Mouse (Mus musculus) spleen, adult 2 months (tissue): ENCODE data around the gene Fgfr2. TPM values are rescaled to one million over a fixed set of nuclear protein-coding genes. Genes with fewer than 3 reads are reported as not detected.

Experiments used
- DNase-seq, 2 experiments: peaks; one replicate each; pipeline versions ENCODE4 v3.0.0 to v3.0.0-alpha.2; 2012 to 2021; ENCODE audit warnings: low spot score in 2 of 2, low read depth in 1 of 2
- H3K27ac ChIP-seq: fragments of 200-500 bp; 2 replicates; pipeline ENCODE4 v1.5.1; 2012; ENCODE audit warnings: low read length, inconsistent platforms; ENCODE audit not compliant: insufficient read depth
- H3K27me3 ChIP-seq: fragments of 200-500 bp; 2 replicates; pipeline ENCODE4 v1.6.1; 2012; ENCODE audit warnings: mild to moderate bottlenecking, moderate library complexity, low read length, inconsistent platforms; ENCODE audit not compliant: control insufficient read depth, insufficient read depth
- H3K36me3 ChIP-seq: fragments of 200-500 bp; 2 replicates; pipeline ENCODE4 v1.6.1; 2012; ENCODE audit warnings: mild to moderate bottlenecking, low read length, inconsistent platforms; ENCODE audit not compliant: control insufficient read depth, insufficient read depth
- H3K4me1 ChIP-seq: fragments of 200-500 bp; 2 replicates; pipeline ENCODE4 v1.6.1; 2011; ENCODE audit warnings: inconsistent platforms; ENCODE audit not compliant: control insufficient read depth, insufficient read depth, insufficient read length
- H3K4me3 ChIP-seq: fragments of 200-500 bp; 2 replicates; pipeline ENCODE4 v1.5.1; 2011; ENCODE audit warnings: mild to moderate bottlenecking, inconsistent platforms; ENCODE audit not compliant: insufficient read depth, insufficient read length; ENCODE audit errors: extremely low read depth
- CTCF ChIP-seq: fragments of 200-500 bp; IDR thresholded peaks from 2 replicates; pipeline ENCODE4 v1.5.1; 2011; ENCODE audit warnings: mild to moderate bottlenecking, inconsistent platforms; ENCODE audit not compliant: insufficient read depth, insufficient read length, insufficient replicate concordance; ENCODE audit errors: extremely low read depth
- POLR2A ChIP-seq: fragments of 200-500 bp; IDR thresholded peaks from 2 replicates; pipeline ENCODE4 v1.6.1; 2011; ENCODE audit warnings: low read depth, low read length, inconsistent platforms
- WGBS: fragments of 180-500 bp; shearing (Covaris S2); methylation state at CpG from one replicate; pipeline ENCODE4 v1.1.7; 2018; 5-methylcytosine and 5-hydroxymethylcytosine counted together
- polyA plus RNA-seq: library from polyadenylated mRNA; depleted of rRNA; stranded (reverse); fragments of >200 nt; gene quantifications from 2 replicates; pipeline ENCODE4 v1.2.3, GENCODE M21; 2012

Fgfr2 gene
- polyA plus RNA-seq, 1 experiment, result 1.6 TPM

- TF ChIP-seq CTCF (no peak), POLR2A (no peak)
- no peak overlapping the region for H3K4me3 ChIP-seq
- no peaks in the 10 kb centered on the region for H3K27me3 ChIP-seq
- no peak for DNase-seq
- H3K36me3 ChIP-seq, result no peaks in the 10 kb centered on the region
- no peak overlapping the region for H3K27ac ChIP-seq
- no peaks in the 10 kb centered on the region for H3K4me1 ChIP-seq
- 49% methylated on average over 7 of the region's 7 CpGs for WGBS
Observed at GRCm38 (mm10) chr7:132197817-132198475, 925.2 kb downstream of the Fgfr2 start.

GRCm38 (mm10) chr7:132196581-132196980 is 926.6 kb downstream of the Fgfr2 start:
- 81% methylated on average over 1 of the region's 1 CpGs for WGBS
- Histone ChIP-seq H3K4me1 (no peaks in the 10 kb centered on the region), H3K27me3 (no peaks in the 10 kb centered on the region), H3K4me3 (no peak overlapping the region), H3K27ac (no peak overlapping the region), H3K36me3 (no peaks in the 10 kb centered on the region)
- no peak for DNase-seq
- TF ChIP-seq POLR2A, result no peak
- no peak for TF ChIP-seq CTCF

DNA sequence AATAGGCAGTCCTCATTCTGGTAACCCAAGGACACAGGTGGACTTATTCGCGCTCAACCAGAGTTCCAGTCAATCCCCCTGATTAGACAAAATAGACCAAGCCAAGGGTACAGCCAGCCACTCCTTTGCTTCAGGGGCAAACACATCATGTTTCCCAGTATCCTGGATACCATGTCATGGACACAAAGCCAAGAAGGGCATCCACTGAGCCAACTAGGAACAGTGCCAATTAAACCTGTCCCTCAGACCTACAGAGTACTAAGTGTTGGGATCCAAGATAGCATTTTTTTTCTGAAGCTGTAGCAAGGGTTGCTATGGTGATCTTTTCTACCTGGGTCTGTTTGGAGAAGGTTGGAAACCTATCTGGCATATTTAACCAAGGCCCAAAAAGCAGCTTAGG is 929.5 kb downstream of the Fgfr2 start:
- Histone ChIP-seq H3K36me3 (no peaks in the 10 kb centered on the region), H3K27me3 (no peaks in the 10 kb centered on the region), H3K4me3 (no peak overlapping the region), H3K4me1 (no peaks in the 10 kb centered on the region), H3K27ac (no peak overlapping the region)
- WGBS, result 91% methylated on average over 2 of the region's 2 CpGs
- no peak for TF ChIP-seq POLR2A
- no peak for TF ChIP-seq CTCF
- DNase-seq, result no peak

DNA sequence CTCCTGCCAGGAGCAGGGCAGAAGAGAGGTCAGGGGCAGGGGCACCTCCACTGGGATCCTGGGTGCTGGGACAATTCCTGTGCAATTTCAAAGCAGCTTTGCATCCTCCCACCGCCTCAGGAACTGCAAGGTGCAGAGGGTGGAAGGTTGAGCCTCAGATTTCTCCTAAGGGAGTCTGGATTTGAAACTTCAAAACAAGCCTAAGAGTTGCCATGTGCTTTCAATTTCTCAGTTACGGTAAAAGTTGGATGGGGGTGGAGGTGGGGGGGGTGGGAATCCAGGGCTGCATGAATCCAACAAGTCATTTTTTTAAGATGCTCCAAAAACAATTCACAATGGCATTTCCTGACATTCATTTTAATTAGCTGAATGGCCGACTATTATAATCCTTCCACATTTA is 935.7 kb downstream of the Fgfr2 start:
- H3K36me3 ChIP-seq, result no peaks in the 10 kb centered on the region
- 63% methylated on average over 3 of the region's 3 CpGs for WGBS
- H3K4me3 ChIP-seq, result no peak overlapping the region
- H3K27ac ChIP-seq, result no peak overlapping the region
- no peaks in the 10 kb centered on the region for H3K27me3 ChIP-seq
- no peak for DNase-seq
- no peaks in the 10 kb centered on the region for H3K4me1 ChIP-seq
- TF ChIP-seq CTCF, result no peak
- no peak for TF ChIP-seq POLR2A

DNA sequence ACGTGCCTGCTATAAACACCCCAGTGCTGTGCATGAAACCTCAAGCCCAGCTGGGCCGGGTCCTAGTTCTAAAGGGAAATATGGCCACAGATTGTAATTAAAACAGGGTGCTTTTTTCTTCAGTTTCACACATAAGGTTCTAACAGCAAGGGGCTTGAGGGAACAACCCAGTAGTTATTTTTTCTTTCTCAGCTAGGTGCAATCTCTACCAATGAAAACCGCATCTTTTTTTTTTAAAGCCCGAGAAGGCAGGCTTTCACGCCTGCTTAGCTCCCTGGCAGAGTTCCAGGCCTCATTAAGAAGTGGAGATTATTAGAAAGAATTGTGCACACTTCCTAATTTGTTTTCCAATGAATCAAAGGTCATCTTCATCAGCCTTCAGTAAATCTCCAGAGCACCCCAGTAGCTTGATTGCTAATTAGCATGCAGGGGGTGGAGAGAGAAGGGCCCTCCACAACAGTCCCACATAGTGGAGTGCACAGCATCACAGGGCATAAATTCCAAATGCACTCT is 939.2 kb downstream of the Fgfr2 start:
- Histone ChIP-seq H3K27ac (no peak overlapping the region), H3K4me1 (no peaks in the 10 kb centered on the region), H3K4me3 (no peak overlapping the region), H3K36me3 (no peaks in the 10 kb centered on the region), H3K27me3 (no peaks in the 10 kb centered on the region)
- DNase-seq, result no peak
- WGBS, result 66% methylated on average over 5 of the region's 5 CpGs
- TF ChIP-seq POLR2A, result no peak
- no peak for TF ChIP-seq CTCF

GRCm38 (mm10) chr7:132181586-132182198 is 941.5 kb downstream of the Fgfr2 start:
- DNase-seq, result no peak
- no peaks in the 10 kb centered on the region for H3K27me3 ChIP-seq
- 93% methylated on average over 4 of the region's 4 CpGs for whole genome bisulfite sequencing

GRCm38 (mm10) chr7:132181042-132181441 is 942.1 kb downstream of the Fgfr2 start:
- TF ChIP-seq CTCF, result no peak
- no peak for TF ChIP-seq POLR2A
- Histone ChIP-seq H3K4me1 (no peaks in the 10 kb centered on the region), H3K36me3 (no peaks in the 10 kb centered on the region), H3K27me3 (no peaks in the 10 kb centered on the region), H3K27ac (no peak overlapping the region), H3K4me3 (no peak overlapping the region)
- DNase-seq, result no peak
- 89% methylated on average over 3 of the region's 3 CpGs for WGBS

More at GRCm38 (mm10) chr7:132181586-132182198, 941.5 kb downstream of the Fgfr2 start:
- H3K36me3 ChIP-seq, result no peaks in the 10 kb centered on the region
- H3K4me1 ChIP-seq, result no peaks in the 10 kb centered on the region
- H3K27ac ChIP-seq, result no peak overlapping the region
- TF ChIP-seq POLR2A, result no peak
- no peak for TF ChIP-seq CTCF
- H3K4me3 ChIP-seq, result no peak overlapping the region
